Mouse (Mus musculus): ENCODE measurements around the gene Slc25a21. TPM values are rescaled to one million over a fixed set of nuclear protein-coding genes. Genes with fewer than 3 reads are reported as not detected.

The Slc25a21 gene
- polyA plus RNA-seq, 1 experiment from 2014 or later = 0.71 TPM

GRCm38 (mm10) chr12:56785250-56785649 is 412.0 kb downstream of the Slc25a21 start:
- 82% methylated on average over 1 of the region's 1 CpGs for WGBS
- Histone ChIP-seq H3K4me1 (ENCODE audit: control insufficient read depth, insufficient read depth, low read length) (no peaks in the 10 kb centered on the region), H3K9me3 (ENCODE audit: control insufficient read depth, low read length) (no peaks in the 10 kb centered on the region), H3K4me3 (ENCODE audit: low read length) (no peak overlapping the region), H3K27me3 (replicated peaks; ENCODE audit: control insufficient read depth, insufficient read depth, low read length) (no peaks in the 10 kb centered on the region), H3K4me2 (ENCODE audit: low read depth, low read length) (no peak overlapping the region), H3K9ac (ENCODE audit: low read depth, low read length) (no peak overlapping the region), H3K27ac (ENCODE audit: low read length) (no peak overlapping the region), H3K36me3 (ENCODE audit: control insufficient read depth, insufficient read depth, low read length) (no peaks in the 10 kb centered on the region)
- no peak for ATAC-seq

GRCm38 (mm10) chr12:56781196-56781595 is 416.1 kb downstream of the Slc25a21 start:
- WGBS = 69% methylated on average over 5 of the region's 5 CpGs
- H3K4me3 ChIP-seq (ENCODE audit: low read length) = no peak overlapping the region
- no peak overlapping the region for H3K27ac ChIP-seq (ENCODE audit: low read length)
- no peaks in the 10 kb centered on the region for H3K36me3 ChIP-seq (ENCODE audit: control insufficient read depth, insufficient read depth, low read length)
- no peaks in the 10 kb centered on the region for H3K27me3 ChIP-seq (replicated peaks; ENCODE audit: control insufficient read depth, insufficient read depth, low read length)
- no peak for ATAC-seq
- no peaks in the 10 kb centered on the region for H3K4me1 ChIP-seq (ENCODE audit: control insufficient read depth, insufficient read depth, low read length)
- H3K9ac ChIP-seq (ENCODE audit: low read depth, low read length) = no peak overlapping the region
- no peaks in the 10 kb centered on the region for H3K9me3 ChIP-seq (ENCODE audit: control insufficient read depth, low read length)
- no peak overlapping the region for H3K4me2 ChIP-seq (ENCODE audit: low read depth, low read length)

GRCm38 (mm10) chr12:56779621-56780020 is 417.7 kb downstream of the Slc25a21 start:
- ATAC-seq = no peak
- Histone ChIP-seq H3K4me3 (ENCODE audit: low read length) (no peak overlapping the region), H3K9ac (ENCODE audit: low read depth, low read length) (no peak overlapping the region), H3K4me1 (ENCODE audit: control insufficient read depth, insufficient read depth, low read length) (no peaks in the 10 kb centered on the region), H3K27me3 (replicated peaks; ENCODE audit: control insufficient read depth, insufficient read depth, low read length) (no peaks in the 10 kb centered on the region), H3K27ac (ENCODE audit: low read length) (no peak overlapping the region), H3K4me2 (ENCODE audit: low read depth, low read length) (no peak overlapping the region), H3K9me3 (ENCODE audit: control insufficient read depth, low read length) (no peaks in the 10 kb centered on the region), H3K36me3 (ENCODE audit: control insufficient read depth, insufficient read depth, low read length) (no peaks in the 10 kb centered on the region)
- 81% methylated on average over 3 of the region's 3 CpGs for WGBS

DNA sequence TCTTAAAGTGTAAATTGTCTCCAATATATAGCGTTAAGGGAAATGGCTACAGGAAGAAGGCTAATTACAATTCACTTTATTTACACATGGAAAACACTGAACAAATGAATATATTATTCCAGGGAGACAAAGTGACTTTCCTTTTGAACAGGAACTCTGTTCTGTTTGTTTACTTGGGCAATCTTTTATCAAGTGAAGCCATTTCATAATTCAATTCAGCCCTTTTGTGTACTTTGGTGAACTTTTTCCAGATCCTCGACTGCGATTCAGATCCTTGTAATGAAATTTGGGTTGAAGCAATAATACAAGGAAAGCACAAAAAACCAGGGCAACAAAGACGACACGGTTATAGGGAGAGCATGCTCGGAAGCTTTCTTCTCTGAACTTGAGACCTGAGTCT is 423.3 kb downstream of the Slc25a21 start:
- 67% methylated on average over 6 of the region's 6 CpGs for WGBS
- Histone ChIP-seq H3K4me2 (ENCODE audit: low read depth, low read length) (no peak overlapping the region), H3K9me3 (ENCODE audit: control insufficient read depth, low read length) (no peaks in the 10 kb centered on the region), H3K9ac (ENCODE audit: low read depth, low read length) (no peak overlapping the region), H3K4me1 (ENCODE audit: control insufficient read depth, insufficient read depth, low read length) (no peaks in the 10 kb centered on the region), H3K4me3 (ENCODE audit: low read length) (no peak overlapping the region), H3K27me3 (replicated peaks; ENCODE audit: control insufficient read depth, insufficient read depth, low read length) (no peaks in the 10 kb centered on the region), H3K27ac (ENCODE audit: low read length) (no peak overlapping the region), H3K36me3 (ENCODE audit: control insufficient read depth, insufficient read depth, low read length) (no peaks in the 10 kb centered on the region)
- ATAC-seq = no peak

- ATAC-seq = no peak
- no peak overlapping the region for H3K4me2 ChIP-seq (ENCODE audit: low read depth, low read length)
- no peak overlapping the region for H3K9ac ChIP-seq (ENCODE audit: low read depth, low read length)
- no peaks in the 10 kb centered on the region for H3K27me3 ChIP-seq (replicated peaks; ENCODE audit: control insufficient read depth, insufficient read depth, low read length)
- WGBS = 78% methylated on average over 5 of the region's 5 CpGs
- no peak overlapping the region for H3K4me3 ChIP-seq (ENCODE audit: low read length)
- no peak overlapping the region for H3K27ac ChIP-seq (ENCODE audit: low read length)
- H3K36me3 ChIP-seq (ENCODE audit: control insufficient read depth, insufficient read depth, low read length) = no peaks in the 10 kb centered on the region
- H3K9me3 ChIP-seq (ENCODE audit: control insufficient read depth, low read length) = no peaks in the 10 kb centered on the region
- no peaks in the 10 kb centered on the region for H3K4me1 ChIP-seq (ENCODE audit: control insufficient read depth, insufficient read depth, low read length)
These were observed 427.9 kb downstream of the Slc25a21 start for GRCm38 (mm10) chr12:56769421-56769820.

DNA sequence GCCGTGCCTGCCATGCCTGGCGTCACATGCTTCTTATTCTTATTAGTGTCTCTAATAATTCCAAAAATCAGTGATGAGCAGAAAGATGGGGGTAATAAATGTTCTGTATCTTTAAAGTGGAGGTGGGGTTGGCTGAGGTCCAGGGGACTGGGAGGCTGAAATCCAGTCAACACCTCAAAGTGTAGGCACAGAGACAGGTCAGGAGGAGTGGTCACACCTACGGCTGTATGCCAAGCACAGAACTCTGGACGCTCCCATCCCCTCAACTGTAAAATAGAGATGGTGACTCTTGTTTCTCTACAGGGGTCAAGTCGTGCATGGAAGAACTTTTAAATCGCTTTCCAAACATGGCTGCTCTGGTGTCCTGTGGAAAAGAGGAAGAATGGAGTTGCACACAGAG is 429.8 kb downstream of the Slc25a21 start:
- no peak overlapping the region for H3K4me2 ChIP-seq (ENCODE audit: low read depth, low read length)
- ATAC-seq = no peak
- H3K27ac ChIP-seq (ENCODE audit: low read length) = no peak overlapping the region
- 87% methylated on average over 6 of the region's 6 CpGs for WGBS
- H3K9ac ChIP-seq (ENCODE audit: low read depth, low read length) = no peak overlapping the region
- H3K27me3 ChIP-seq (replicated peaks; ENCODE audit: control insufficient read depth, insufficient read depth, low read length) = no peaks in the 10 kb centered on the region
- no peaks in the 10 kb centered on the region for H3K4me1 ChIP-seq (ENCODE audit: control insufficient read depth, insufficient read depth, low read length)
- H3K36me3 ChIP-seq (ENCODE audit: control insufficient read depth, insufficient read depth, low read length) = no peaks in the 10 kb centered on the region
- H3K4me3 ChIP-seq (ENCODE audit: low read length) = no peak overlapping the region
- no peaks in the 10 kb centered on the region for H3K9me3 ChIP-seq (ENCODE audit: control insufficient read depth, low read length)

GRCm38 (mm10) chr12:56737104-56737503 is 460.2 kb downstream of the Slc25a21 start:
- Histone ChIP-seq H3K27me3 (replicated peaks; ENCODE audit: control insufficient read depth, insufficient read depth, low read length) (no peaks in the 10 kb centered on the region), H3K4me3 (ENCODE audit: low read length) (no peak overlapping the region), H3K4me1 (ENCODE audit: control insufficient read depth, insufficient read depth, low read length) (no peaks in the 10 kb centered on the region), H3K9me3 (ENCODE audit: control insufficient read depth, low read length) (no peaks in the 10 kb centered on the region), H3K4me2 (ENCODE audit: low read depth, low read length) (no peak overlapping the region), H3K9ac (ENCODE audit: low read depth, low read length) (no peak overlapping the region), H3K27ac (ENCODE audit: low read length) (no peak overlapping the region), H3K36me3 (ENCODE audit: control insufficient read depth, insufficient read depth, low read length) (no peaks in the 10 kb centered on the region)
- 85% methylated on average over 4 of the region's 4 CpGs for WGBS
- no peak for ATAC-seq

DNA sequence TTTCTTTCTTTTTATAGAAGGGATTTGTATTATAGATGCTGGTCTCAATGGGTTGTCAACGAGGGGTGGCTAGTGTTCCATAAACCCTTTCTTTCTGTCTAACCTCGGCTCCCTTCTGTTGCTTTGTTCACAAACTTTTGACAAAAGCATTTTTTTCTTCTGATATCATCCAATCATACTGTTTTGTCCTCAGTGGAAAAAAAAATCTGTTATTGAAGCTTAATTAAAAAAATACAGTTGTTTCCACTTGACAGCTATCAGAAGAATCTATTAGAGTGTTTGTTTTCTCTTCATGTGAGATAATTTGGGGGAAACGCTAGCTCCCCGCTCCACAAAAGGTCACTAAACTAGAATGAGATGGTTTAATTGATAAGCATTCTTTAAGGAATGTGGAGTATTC is 469.6 kb downstream of the Slc25a21 start:
- Histone ChIP-seq H3K36me3 (ENCODE audit: control insufficient read depth, insufficient read depth, low read length) (no peaks in the 10 kb centered on the region), H3K9ac (ENCODE audit: low read depth, low read length) (no peak overlapping the region), H3K4me2 (ENCODE audit: low read depth, low read length) (no peak overlapping the region), H3K27ac (ENCODE audit: low read length) (no peak overlapping the region), H3K9me3 (ENCODE audit: control insufficient read depth, low read length) (no peaks in the 10 kb centered on the region), H3K4me1 (ENCODE audit: control insufficient read depth, insufficient read depth, low read length) (no peaks in the 10 kb centered on the region), H3K4me3 (ENCODE audit: low read length) (no peak overlapping the region), H3K27me3 (replicated peaks; ENCODE audit: control insufficient read depth, insufficient read depth, low read length) (no peaks in the 10 kb centered on the region)
- ATAC-seq = no peak
- WGBS = 54% methylated on average over 4 of the region's 4 CpGs

GRCm38 (mm10) chr12:56718707-56719051 is 478.6 kb downstream of the Slc25a21 start:
- Histone ChIP-seq H3K4me2 (ENCODE audit: low read depth, low read length) (no peak overlapping the region), H3K27ac (ENCODE audit: low read length) (no peak overlapping the region), H3K9me3 (ENCODE audit: control insufficient read depth, low read length) (no peaks in the 10 kb centered on the region), H3K36me3 (ENCODE audit: control insufficient read depth, insufficient read depth, low read length) (no peaks in the 10 kb centered on the region), H3K4me3 (ENCODE audit: low read length) (no peak overlapping the region), H3K4me1 (ENCODE audit: control insufficient read depth, insufficient read depth, low read length) (no peaks in the 10 kb centered on the region), H3K27me3 (replicated peaks; ENCODE audit: control insufficient read depth, insufficient read depth, low read length) (no peaks in the 10 kb centered on the region), H3K9ac (ENCODE audit: low read depth, low read length) (no peak overlapping the region)
- ATAC-seq = no peak
- WGBS = 31% methylated on average over 6 of the region's 6 CpGs

DNA sequence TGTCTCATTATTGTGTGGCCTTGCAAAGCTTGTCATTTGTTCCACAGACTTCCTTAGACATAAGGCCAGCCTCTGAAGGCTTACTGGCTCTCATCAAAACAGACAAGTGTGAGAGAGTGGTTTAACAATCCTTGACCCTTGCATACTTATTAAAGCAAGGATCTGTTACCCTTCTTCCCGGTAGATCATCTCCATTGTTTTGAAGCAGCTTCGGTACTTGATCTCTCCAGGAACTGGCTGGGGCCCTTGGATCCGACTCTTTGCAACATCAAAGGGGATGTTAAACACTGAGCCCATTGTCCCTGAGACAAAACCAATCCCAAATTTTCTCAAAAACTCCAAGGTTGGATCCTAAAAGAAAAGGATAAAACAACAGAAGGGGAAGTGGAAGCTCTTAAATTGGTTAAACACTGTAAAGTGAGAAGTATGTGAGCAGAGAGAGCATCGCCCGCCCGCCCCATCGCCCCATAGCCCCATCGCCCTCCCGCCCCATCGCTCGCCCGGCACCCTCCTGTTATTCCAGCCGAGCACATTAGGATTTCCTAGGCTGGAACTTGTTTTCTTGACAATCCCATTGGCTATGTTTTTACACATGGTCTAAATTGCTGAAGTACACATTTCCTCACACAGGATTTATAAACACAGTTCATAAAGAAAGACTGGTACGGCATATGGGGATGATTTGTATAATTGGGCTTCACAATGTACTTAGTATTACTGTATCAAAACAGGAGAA is 479.1 kb downstream of the Slc25a21 start:
- Histone ChIP-seq H3K9ac (ENCODE audit: low read depth, low read length) (no peak overlapping the region), H3K4me3 (ENCODE audit: low read length) (no peak overlapping the region), H3K4me2 (ENCODE audit: low read depth, low read length) (no peak overlapping the region), H3K36me3 (ENCODE audit: control insufficient read depth, insufficient read depth, low read length) (no peaks in the 10 kb centered on the region), H3K27ac (ENCODE audit: low read length) (no peak overlapping the region), H3K9me3 (ENCODE audit: control insufficient read depth, low read length) (no peaks in the 10 kb centered on the region), H3K4me1 (ENCODE audit: control insufficient read depth, insufficient read depth, low read length) (no peaks in the 10 kb centered on the region), H3K27me3 (replicated peaks; ENCODE audit: control insufficient read depth, insufficient read depth, low read length) (no peaks in the 10 kb centered on the region)
- no peak for ATAC-seq
- WGBS = 33% methylated on average over 14 of the region's 14 CpGs
